Mouse (Mus musculus): ENCODE data around the gene Sema6c.

- TF ChIP-seq CTCF (IDR thresholded peaks at IDR 0.05; ENCODE audit: insufficient read depth, low read length) (no peak), POLR2A (IDR thresholded peaks at IDR 0.05; ENCODE audit: borderline replicate concordance, extremely low read depth, low read depth, low read length) (no peak)
Measured at GRCm38 (mm10) chr3:95184796-95185577, 24.7 kb downstream of the Sema6c start.

Measured in lung, adult 2 months (tissue).